ENCODE assay signal across 8 mouse cellular contexts in genomic region chr11:106997976-106998375, GRCm38 (mm10). TPM values are rescaled to one million over a fixed set of nuclear protein-coding genes. Genes with fewer than 3 reads are reported as not detected.
DNase-seq lines count a peak whose midpoint lies in the region; ATAC-seq and TF ChIP-seq lines count a peak whose summit lies in the region.

No protein-coding gene starts in this region.

- in situ Hi-C loops in CH12.LX (cut with MboI; ENCODE audit: low pct_ligation_motif_present, low pct_unique_long_range_greater_than_20kb, low sequenced_read_pairs) = no loop called here

- dilution Hi-C loops in CH12.LX (cut with MboI; ENCODE audit: extremely low pct_ligation_motif_present, extremely low pct_unique_long_range_greater_than_20kb, low sequenced_read_pairs) = no loop called here

- no peak for TF ChIP-seq POLR2A in CH12.LX (IDR thresholded peaks at IDR 0.05; ENCODE audit: low read depth, low read length)

- H3K4me3 ChIP-seq in heart, embryonic 11.5 days (ENCODE audit: low read depth, low read length) = peak overlapping the region; percentile 98
- H3K4me3 ChIP-seq in CH12.LX (replicated peaks in 1 of 3; ENCODE audit: low read depth in 2 of 3, low read length in 2 of 3, poor library complexity in 1 of 3) = peak overlapping the region; percentile 74 to 96 (median 88)
- H3K4me3 ChIP-seq in forebrain, embryonic 16.5 days (replicated peaks; ENCODE audit: low read length) = peak overlapping the region; percentile 96
- peak overlapping the region; percentile 98 for H3K4me3 ChIP-seq in liver, embryonic 15.5 days (replicated peaks)

- no peak for TF ChIP-seq CTCF in CH12.LX (conservative IDR thresholded peaks at IDR 0.05 in 1 of 2, IDR thresholded peaks at IDR 0.05 in 1 of 2; ENCODE audit: low read depth in 2 of 2, low read length in 2 of 2)

- peaks cover 15% of the 10 kb centered on the region for H3K36me3 ChIP-seq in heart, embryonic 11.5 days (ENCODE audit: control insufficient read depth, insufficient read depth, low read length)
- peaks cover 36 to 43% of the 10 kb centered on the region in 2 experiments for H3K36me3 ChIP-seq in CH12.LX (replicated peaks in 1 of 2; ENCODE audit: control insufficient read depth in 1 of 2, insufficient read depth in 1 of 2, low read length in 1 of 2)
- H3K36me3 ChIP-seq in forebrain, embryonic 16.5 days (ENCODE audit: control insufficient read depth, insufficient read depth) = peaks cover 20% of the 10 kb centered on the region
- H3K36me3 ChIP-seq in liver, embryonic 15.5 days (replicated peaks) = peaks cover 43% of the 10 kb centered on the region

- no peak for TF ChIP-seq RAD21 in CH12.LX (IDR thresholded peaks at IDR 0.05; ENCODE audit: low read depth, low read length)

- no peak for DNase-seq in heart, adult 18-20 months
- DNase-seq in CH12.LX (ENCODE audit: extremely low read depth) = no peak
- DNase-seq in urinary bladder, postnatal 36 days (ENCODE audit: low spot score in 2 of 2) = no peak
- no peak for DNase-seq in frontal cortex, adult 2 months (ENCODE audit: extremely low spot score in 1 of 2, low spot score in 1 of 2)
- no peak for DNase-seq in embryo, embryonic 9.5 days (ENCODE audit: extremely low spot score)

- H3K79me2 ChIP-seq in CH12.LX (replicated peaks; ENCODE audit: control insufficient read depth, extremely low read depth, insufficient read depth, poor library complexity, severe bottlenecking) = peaks cover 59% of the 10 kb centered on the region

- no peak for TF ChIP-seq EP300 in CH12.LX (IDR thresholded peaks at IDR 0.05; ENCODE audit: low read length)

- peak overlapping the region; percentile 98; the same call in 1 of the 2 replicates for H3K9ac ChIP-seq in heart, embryonic 11.5 days (ENCODE audit: low read depth, low read length)
- peak overlapping the region; percentile 74 for H3K9ac ChIP-seq in CH12.LX (ENCODE audit: insufficient read depth, low read depth)
- H3K9ac ChIP-seq in forebrain, embryonic 16.5 days (replicated peaks; ENCODE audit: low read depth, low read length) = peak overlapping the region; percentile 78
- H3K9ac ChIP-seq in liver, embryonic 15.5 days = peak overlapping the region; percentile 99

- no peaks in the 10 kb centered on the region for H3K9me3 ChIP-seq in heart, embryonic 11.5 days (replicated peaks; ENCODE audit: control insufficient read depth, low read length)
- no peaks in the 10 kb centered on the region for H3K9me3 ChIP-seq in CH12.LX (replicated peaks; ENCODE audit: low read length)
- H3K9me3 ChIP-seq in forebrain, embryonic 16.5 days (ENCODE audit: control insufficient read depth, low read length) = no peaks in the 10 kb centered on the region
- no peaks in the 10 kb centered on the region for H3K9me3 ChIP-seq in liver, embryonic 15.5 days (replicated peaks)

- H3K27ac ChIP-seq in heart, embryonic 11.5 days (ENCODE audit: low read depth, low read length) = no peak overlapping the region
- no peak overlapping the region for H3K27ac ChIP-seq in CH12.LX (ENCODE audit: insufficient read depth, low read depth)
- H3K27ac ChIP-seq in forebrain, embryonic 16.5 days (ENCODE audit: low read length) = no peak overlapping the region
- peak overlapping the region; percentile 92 for H3K27ac ChIP-seq in liver, embryonic 15.5 days (replicated peaks)

- H3K27me3 ChIP-seq in heart, embryonic 11.5 days (ENCODE audit: control insufficient read depth, insufficient read depth, low read length) = no peaks in the 10 kb centered on the region
- H3K27me3 ChIP-seq in CH12.LX (replicated peaks) = no peaks in the 10 kb centered on the region
- H3K27me3 ChIP-seq in forebrain, embryonic 16.5 days (replicated peaks; ENCODE audit: control insufficient read depth, insufficient read depth, low read length) = no peaks in the 10 kb centered on the region
- H3K27me3 ChIP-seq in liver, embryonic 15.5 days = no peaks in the 10 kb centered on the region

- ATAC-seq in heart, embryonic 11.5 days (replicated peaks; ENCODE audit: insufficient number of reproducible peaks, low FRiP score, low TSS enrichment) = no peak
- no peak for ATAC-seq in forebrain, embryonic 16.5 days
- ATAC-seq in liver, embryonic 15.5 days (ENCODE audit: insufficient read depth) = no peak

- 18% methylated on average over 5 of the region's 5 CpGs for WGBS in heart, embryonic 11.5 days (ENCODE audit: insufficient replicate concordance)
- WGBS in forebrain, embryonic 16.5 days = 8% methylated on average over 5 of the region's 5 CpGs
- WGBS in liver, embryonic 15.5 days (ENCODE audit: insufficient replicate concordance) = 5% methylated on average over 5 of the region's 5 CpGs

- H3K4me1 ChIP-seq in heart, embryonic 11.5 days (ENCODE audit: control insufficient read depth, insufficient read depth, low read length) = peaks cover 11% of the 10 kb centered on the region
- H3K4me1 ChIP-seq in CH12.LX (ENCODE audit: control insufficient read depth in 1 of 2, insufficient read depth in 2 of 2) = peaks cover 11 to 51% of the 10 kb centered on the region in 2 experiments
- H3K4me1 ChIP-seq in forebrain, embryonic 16.5 days (replicated peaks; ENCODE audit: control insufficient read depth, insufficient read depth, low read length) = peaks cover 11% of the 10 kb centered on the region
- H3K4me1 ChIP-seq in liver, embryonic 15.5 days (replicated peaks) = peaks cover 45% of the 10 kb centered on the region

- peak overlapping the region; percentile 74 for H3K4me2 ChIP-seq in heart, embryonic 11.5 days
- peak overlapping the region; percentile 93 for H3K4me2 ChIP-seq in CH12.LX (ENCODE audit: insufficient read depth, low read depth, poor library complexity, severe bottlenecking)
- peak overlapping the region; percentile 80 for H3K4me2 ChIP-seq in forebrain, embryonic 16.5 days (ENCODE audit: low read length)
- H3K4me2 ChIP-seq in liver, embryonic 15.5 days = peak overlapping the region; percentile 59

TF ChIP-seq in CH12.LX, 34 proteins besides CTCF, POLR2A, EP300 and RAD21:
- TF ChIP-seq CHD1 (IDR thresholded peaks at IDR 0.05; ENCODE audit: low read depth, low read length) = peak; percentile 58
- no peak for TF ChIP-seq BHLHE40 (IDR thresholded peaks at IDR 0.05; ENCODE audit: low read depth, low read length)

RNA-seq across cellular contexts. Expression of gene Kpna2, which starts 1.4 kb away (rescaled TPM):
- 342 and 382 TPM in 2 replicates for polyA plus RNA-seq in heart, embryonic 11.5 days (2014; fragmentation: Nextera tagmentation; extraction: Ambion mirVana)
- total RNA-seq in heart, adult 18-20 months (2021) = 10 to 100 TPM; 70.1 to 72.1 TPM
- total RNA-seq in CH12.LX (2012; rRNA removed) (327 and 495 TPM in 2 replicates), CH12.LX (2014; rRNA removed) (734 and 759 TPM in 2 replicates)
- 536 and 582 TPM in 2 replicates for polyA plus RNA-seq in CH12.LX (2012; ENCODE audit: insufficient read length, low read depth)
- 230 and 256 TPM in 2 replicates for polyA plus RNA-seq in forebrain, embryonic 16.5 days (2015; fragmentation: Nextera tagmentation; extraction: Ambion mirVana)
- polyA plus RNA-seq in liver, embryonic 15.5 days (2015; fragmentation: Nextera tagmentation; extraction: Ambion mirVana) = 246 and 250 TPM in 2 replicates
- polyA plus RNA-seq in frontal cortex, adult 2 months (2012; rRNA removed) = 29.8 and 30.9 TPM in 2 replicates

RNA-seq across cellular contexts. Expression of gene 1810010H24Rik, which starts 27.5 kb away (rescaled TPM):
- 1.7 and 2.8 TPM in 2 replicates for polyA plus RNA-seq in heart, embryonic 11.5 days (2014; fragmentation: Nextera tagmentation; extraction: Ambion mirVana)
- total RNA-seq in heart, adult 18-20 months (2021) = 1 to 10 TPM; 1.4 to 3.7 TPM
- total RNA-seq in CH12.LX (2012; rRNA removed) (0.29 and 1.1 TPM in 2 replicates), CH12.LX (2014; rRNA removed) (0.82 and 1.7 TPM in 2 replicates)
- polyA plus RNA-seq in CH12.LX (2012; ENCODE audit: insufficient read length, low read depth) = 0.53 and 0.83 TPM in 2 replicates
- 3.8 and 4.3 TPM in 2 replicates for polyA plus RNA-seq in forebrain, embryonic 16.5 days (2015; fragmentation: Nextera tagmentation; extraction: Ambion mirVana)
- 4.5 and 5.6 TPM in 2 replicates for polyA plus RNA-seq in liver, embryonic 15.5 days (2015; fragmentation: Nextera tagmentation; extraction: Ambion mirVana)
- polyA plus RNA-seq in frontal cortex, adult 2 months (2012; rRNA removed) = 5.9 and 6.2 TPM in 2 replicates
